Mouse (Mus musculus) thymus, postnatal 0 days (tissue): ENCODE results near the gene Plgrkt. TPM values are rescaled to one million over a fixed set of nuclear protein-coding genes. Genes with fewer than 3 reads are reported as not detected.
A peak's percentile ranks its signal among the peaks of the same experiment; 100 is the strongest.

Source experiments
- DNase-seq: peaks from one replicate; pipeline ENCODE4 v3.0.0-alpha.2; 2015; ENCODE audit warnings: low spot score
- polyA plus RNA-seq: library from polyadenylated mRNA; unstranded; fragments of >200 nt; fragmentation: Nextera tagmentation; extraction: Ambion mirVana; gene quantifications from 2 replicates; pipeline ENCODE4 v1.2.1, GENCODE M21; 2015

The Plgrkt gene
- polyA plus RNA-seq, 1 experiment from 2014 or later = 308 TPM

- peak; percentile 90 for DNase-seq
These were observed 12.0 kb downstream of the Plgrkt start for GRCm38 (mm10) chr19:29354895-29355877.

DNA sequence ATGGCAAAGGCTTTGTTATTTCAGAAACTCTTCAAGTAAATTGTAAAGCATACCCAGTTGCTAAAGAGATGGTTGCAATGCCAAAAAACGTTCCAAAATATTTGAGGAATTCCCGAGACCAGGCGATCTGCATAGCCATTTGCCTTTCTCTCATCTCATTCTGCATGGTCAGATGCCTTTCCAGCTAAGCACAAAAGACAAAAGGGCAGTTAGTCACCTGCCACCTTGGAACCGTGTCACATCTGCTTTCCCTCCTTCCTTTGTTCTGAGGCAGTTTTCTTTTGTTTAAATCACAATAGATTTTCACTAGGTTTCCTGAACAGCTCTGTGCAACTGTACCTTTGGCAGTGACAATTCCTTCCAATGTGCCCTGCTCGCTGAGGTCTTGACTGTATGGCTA lies 16.2 kb downstream of the Plgrkt start:
- DNase-seq = no peak

GRCm38 (mm10) chr19:29345636-29346035 lies 21.6 kb downstream of the Plgrkt start:
- no peak for DNase-seq

GRCm38 (mm10) chr19:29344868-29345267 lies 22.3 kb downstream of the Plgrkt start:
- DNase-seq = no peak

- no peak for DNase-seq
These were observed 24.9 kb downstream of the Plgrkt start for GRCm38 (mm10) chr19:29342281-29342680.

DNA sequence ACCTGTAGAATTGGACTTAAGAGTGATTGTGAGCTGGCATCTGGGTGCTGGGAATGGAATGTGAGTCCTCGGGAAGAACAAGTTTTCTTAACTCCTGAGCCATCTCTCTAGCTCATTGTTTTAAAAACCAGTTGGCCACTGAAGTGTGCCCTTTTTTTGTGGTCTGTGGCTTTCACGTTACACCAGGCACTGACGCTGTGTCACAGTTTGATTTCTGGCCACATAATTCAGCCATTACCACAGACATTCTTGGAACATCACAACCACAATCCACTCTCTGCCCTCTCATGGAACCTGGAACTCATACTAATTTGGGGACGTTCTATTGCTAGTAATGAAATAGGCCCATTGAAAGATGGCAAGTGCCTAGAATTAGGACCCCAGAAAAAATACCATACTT lies 26.2 kb downstream of the Plgrkt start:
- DNase-seq = no peak

DNA sequence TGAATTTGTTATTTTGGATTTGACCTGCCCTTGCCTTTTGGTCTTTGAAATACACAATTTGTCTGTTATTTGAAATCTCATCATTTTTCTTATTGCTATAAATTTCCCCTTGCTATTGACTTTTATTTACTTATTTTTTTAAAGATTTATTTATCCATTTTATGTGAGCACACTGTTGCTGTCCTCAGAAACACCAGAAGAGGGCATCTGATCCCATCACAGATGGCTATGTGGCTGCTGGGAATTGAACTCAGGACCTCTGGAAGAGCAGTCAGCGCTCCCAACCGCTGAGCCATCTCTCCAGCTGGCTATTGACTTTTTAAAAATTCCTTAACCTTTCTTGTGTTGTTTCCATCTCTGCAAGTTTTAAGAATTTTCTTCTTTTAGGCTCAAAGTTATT lies 30.6 kb downstream of the Plgrkt start:
- DNase-seq = no peak

DNA sequence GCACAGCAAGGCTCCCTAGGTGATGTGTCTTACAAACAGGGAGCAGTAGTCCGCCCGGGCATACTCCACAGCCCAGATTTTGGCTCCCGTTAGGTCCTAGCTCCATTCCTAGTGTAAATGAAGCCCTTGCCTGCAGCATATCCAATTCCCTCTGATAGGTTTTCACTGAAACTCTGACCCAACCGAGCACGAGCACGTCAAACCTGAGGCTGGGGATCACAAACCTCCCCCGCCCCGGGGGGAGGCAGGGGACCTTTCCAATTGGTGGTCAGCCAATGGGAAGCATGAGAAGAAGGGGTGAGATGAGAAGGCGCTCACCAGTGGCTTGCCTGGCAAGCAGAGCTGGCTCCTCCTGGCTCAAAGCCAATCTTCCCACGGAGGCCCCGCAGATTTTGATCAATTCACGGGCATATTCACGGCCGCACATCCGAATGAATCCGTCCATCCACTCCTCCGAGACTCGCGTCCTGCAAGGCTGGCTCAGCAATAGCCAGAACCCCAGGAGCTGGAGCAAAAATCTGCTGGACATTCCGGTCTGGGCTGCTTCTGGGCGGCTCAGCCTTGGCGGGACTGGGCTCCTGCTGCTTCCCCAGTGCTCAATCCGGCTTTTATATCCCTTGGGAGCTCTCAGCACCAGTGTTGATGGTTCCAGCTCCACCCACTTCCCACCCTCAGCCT lies 33.0 kb downstream of the Plgrkt start, which contains the start of gene Rln1:
Gene Rln1, minus strand, starts transcription at position 603 of the 678 bp plus-strand sequence.
- no peak for DNase-seq

DNA sequence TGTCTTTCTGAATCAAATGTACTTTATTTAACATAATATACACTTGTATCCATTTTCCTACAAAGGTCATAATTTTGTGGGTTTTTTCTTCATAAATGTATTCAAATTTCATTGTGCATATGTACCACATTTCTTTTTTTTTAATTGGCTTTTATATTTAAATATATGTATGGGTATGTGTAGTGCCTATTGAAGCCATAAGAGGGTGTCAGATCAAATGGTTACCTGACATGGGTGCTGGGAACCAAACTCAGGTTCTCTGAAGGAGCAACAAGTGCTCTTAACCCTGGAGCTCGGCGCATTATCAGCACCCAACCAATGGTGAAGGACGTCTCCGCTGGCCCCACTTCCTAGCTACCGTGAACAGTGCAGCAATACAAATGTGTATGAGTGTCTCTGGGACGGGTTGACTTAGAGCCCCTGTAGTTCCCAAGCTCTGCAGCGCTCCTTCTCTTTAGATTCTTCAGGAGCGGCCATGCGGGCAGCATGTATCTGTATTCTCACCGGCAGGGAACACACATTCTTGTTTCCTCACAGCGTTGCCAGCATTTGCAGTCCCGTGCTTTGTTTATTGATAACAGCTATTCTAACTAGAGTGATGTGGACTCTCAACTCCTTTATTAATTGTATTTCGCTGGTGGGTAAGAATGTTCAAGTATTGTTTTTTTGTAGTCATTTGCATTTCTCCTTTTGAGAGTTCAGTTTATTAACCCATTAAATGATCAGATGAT lies 40.2 kb downstream of the Plgrkt start:
- no peak for DNase-seq

GRCm38 (mm10) chr19:29326396-29326795 lies 40.8 kb downstream of the Plgrkt start:
- no peak for DNase-seq

DNA sequence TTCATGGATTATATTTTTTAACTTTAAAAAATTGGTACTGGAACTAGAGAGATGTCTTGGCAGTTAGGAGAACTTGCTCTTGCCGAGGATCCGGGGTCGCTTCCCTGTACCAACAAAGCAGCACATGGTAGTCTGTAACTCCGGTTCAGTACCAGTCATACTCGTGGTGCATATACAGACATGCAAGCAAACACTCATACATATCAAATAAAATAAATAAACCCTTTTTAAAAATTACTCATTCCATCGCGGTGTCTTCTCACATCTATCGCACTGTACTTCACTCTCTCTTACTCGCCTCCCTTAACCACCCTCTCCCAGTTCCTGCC lies 41.4 kb downstream of the Plgrkt start:
- DNase-seq = no peak

- peak; percentile 69 for DNase-seq
These were observed 41.9 kb downstream of the Plgrkt start, which contains the start of gene Insl6 for GRCm38 (mm10) chr19:29325053-29325851. Insl6 (minus strand) TSS chr19:29325356.

GRCm38 (mm10) chr19:29323416-29324049 lies 43.7 kb downstream of the Plgrkt start:
- DNase-seq = no peak

DNA sequence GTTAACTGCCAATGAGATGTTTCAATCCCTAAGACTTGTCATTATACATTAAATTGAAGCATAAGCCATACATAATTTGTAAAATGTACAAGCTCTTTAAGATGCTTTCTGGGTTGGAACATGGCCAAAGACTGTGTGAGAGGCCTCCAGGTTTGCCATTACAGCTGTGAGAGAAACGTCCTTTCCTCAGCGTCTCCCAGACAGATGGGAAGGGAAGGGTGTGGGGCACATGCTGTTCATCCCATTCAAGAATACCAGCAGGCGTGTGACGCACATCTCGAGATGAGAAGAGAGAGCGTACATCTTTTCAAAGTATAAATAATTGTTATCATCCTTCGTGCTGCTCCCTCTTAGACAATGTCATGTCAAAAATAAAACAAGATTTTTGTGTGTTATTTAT lies 54.5 kb downstream of the Plgrkt start:
- no peak for DNase-seq

DNA sequence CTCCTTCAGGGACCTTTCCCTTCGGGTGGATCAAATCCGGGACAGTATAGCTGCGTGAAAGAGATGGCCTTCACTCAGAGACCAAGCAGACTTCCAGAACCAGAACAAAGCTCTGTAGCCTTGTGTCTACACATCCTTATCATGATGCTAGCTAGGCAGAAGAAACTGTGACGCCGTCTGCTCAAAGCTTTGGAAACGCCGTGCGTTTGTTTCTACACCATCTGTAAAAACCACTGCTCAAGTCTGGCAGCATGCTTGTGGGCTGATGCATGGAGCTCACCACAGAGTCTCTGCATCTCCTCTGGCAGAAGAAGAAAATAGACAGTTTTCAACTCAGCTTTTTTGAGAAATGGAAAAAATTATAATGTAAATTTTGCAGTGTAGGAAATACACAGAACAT lies 55.4 kb downstream of the Plgrkt start:
- no peak for DNase-seq

GRCm38 (mm10) chr19:29308832-29309231 lies 58.4 kb downstream of the Plgrkt start:
- DNase-seq = no peak

DNA sequence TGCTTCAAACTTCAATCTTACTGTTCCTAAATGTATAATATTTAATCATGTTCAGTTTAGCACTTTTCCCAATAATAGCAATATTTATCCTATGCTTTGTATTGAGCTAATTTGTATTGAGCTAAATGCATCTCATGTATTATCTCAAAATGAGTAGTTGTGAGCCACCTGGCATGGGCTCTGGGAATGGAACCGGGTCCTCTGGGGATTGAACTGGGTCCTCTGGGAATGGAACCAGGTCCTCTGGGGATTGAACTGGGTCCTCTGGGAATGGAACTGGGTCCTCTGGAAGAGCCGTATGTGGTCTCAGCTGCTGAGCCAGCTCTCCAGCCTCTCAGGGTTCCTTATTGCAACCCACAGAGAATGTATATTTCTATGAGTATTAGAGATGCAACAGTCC lies 65.1 kb downstream of the Plgrkt start:
- DNase-seq = no peak

DNA sequence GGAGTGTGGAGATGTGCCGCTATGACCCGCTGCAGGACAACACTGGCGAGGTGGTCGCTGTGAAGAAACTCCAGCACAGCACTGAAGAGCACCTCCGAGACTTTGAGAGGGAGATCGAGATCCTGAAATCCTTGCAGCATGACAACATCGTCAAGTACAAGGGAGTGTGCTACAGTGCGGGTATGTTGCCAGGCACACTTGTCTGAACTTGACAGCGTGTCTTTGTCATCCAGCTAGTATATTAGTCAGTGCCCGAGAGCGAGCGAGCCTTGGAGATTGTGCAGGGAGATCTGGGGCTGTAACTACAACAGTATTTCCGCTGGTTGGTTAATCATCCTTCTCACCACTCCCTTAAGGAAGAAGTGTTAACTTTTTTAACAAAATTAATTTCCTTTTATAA lies 66.3 kb downstream of the Plgrkt start:
- DNase-seq = no peak
